Mouse (Mus musculus) megakaryocyte, embryonic 14.5 days (primary cell): Measurements from ENCODE around the gene Nme4.

ENCODE experiments used
- FLI1 ChIP-seq: IDR thresholded peaks from 2 replicates; pipeline ENCODE4 v1.6.1; 2012; ENCODE audit warnings: low read length, inconsistent platforms, mixed read lengths
- GATA1 ChIP-seq: IDR thresholded peaks from 3 replicates; pipeline ENCODE4 v1.6.1; 2012; ENCODE audit warnings: mixed read lengths, low read length, inconsistent platforms, borderline replicate concordance

- no peak for TF ChIP-seq GATA1
- TF ChIP-seq FLI1 = no peak
Measured at GRCm38 (mm10) chr17:26115205-26115898, 19.9 kb upstream of the Nme4 start.
